Mouse (Mus musculus) cerebellum, adult 11-12 months (tissue): Measurements from ENCODE around the gene Igfbp1.

Experiments
- DNase-seq: peaks from one replicate; pipeline ENCODE4 v3.0.0; 2022

The Igfbp1 gene

GRCm38 (mm10) chr11:7234981-7235609 is 37.5 kb downstream of the Igfbp1 start:
- no peak for DNase-seq

DNA sequence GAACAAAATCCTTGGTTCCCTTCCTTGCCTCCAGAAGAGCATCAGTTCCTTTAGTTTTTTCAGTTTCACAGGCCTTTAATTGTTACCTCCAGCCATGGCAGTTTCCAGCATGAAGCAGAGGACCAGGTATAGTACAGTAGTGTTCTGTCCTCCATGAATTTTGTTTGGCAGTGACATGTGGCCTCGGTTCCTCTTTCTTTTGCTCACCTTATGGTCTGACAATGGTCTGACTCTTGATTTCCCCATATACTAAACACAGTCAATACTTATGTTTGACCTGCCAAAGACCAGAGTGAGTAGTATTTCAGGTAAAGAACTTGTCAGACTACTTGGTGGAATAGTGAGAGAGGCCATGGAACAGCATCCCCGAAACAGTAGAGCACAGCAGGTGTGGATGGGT is 39.2 kb downstream of the Igfbp1 start:
- no peak for DNase-seq

DNA sequence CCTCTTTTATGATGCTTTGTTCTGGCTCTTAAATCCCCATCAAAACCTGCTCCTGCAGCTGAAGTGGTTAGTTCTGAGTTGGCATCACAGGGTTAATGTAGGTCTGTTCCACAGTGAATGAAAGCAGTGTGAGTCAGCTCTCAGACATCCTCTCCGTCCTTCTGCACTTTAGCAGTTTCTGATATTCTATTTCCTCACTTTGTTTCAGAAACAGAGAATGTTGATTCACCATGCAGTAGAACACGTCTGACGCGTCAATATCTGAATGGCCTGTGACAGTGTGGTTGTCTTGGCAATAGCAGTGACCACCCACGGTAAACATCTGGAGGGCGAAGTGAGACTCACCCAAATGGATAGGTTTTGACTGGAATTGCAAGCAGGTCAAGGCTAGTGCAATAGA is 40.1 kb downstream of the Igfbp1 start:
- no peak for DNase-seq

GRCm38 (mm10) chr11:7238546-7238945 is 41.0 kb downstream of the Igfbp1 start:
- DNase-seq: no peak

DNA sequence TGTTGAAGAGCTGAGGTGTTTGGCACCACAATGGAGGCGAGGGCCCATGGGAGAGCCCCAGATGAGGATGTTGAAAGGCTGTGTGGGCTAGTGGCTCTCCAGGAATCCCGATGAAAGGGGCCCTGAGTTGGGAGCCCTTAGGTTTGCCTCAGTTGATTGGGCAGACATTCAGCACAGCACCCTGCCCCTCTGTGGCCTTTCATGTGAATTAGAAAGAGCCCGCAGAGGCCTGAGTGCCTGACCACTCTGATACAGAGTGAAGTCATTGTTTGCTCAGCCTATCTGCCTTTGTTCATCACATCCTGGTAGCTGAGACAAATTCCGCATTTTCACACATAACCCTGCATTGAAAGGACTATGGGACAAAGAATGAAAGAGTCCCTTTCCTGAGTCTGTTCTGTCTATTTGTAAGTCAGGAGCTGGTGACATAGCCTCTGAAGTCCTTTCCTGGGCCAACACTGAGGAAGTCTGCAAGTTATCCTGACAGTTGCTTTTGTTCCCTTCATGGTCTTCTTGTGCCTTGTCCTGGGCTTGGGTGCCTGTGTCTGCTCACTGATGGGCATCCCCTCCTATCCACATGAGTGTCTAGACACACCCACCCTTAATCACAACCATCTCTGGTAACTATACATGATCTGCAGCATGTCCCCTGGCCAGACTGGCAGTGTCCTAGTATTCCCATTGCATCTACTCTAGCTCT is 41.6 kb downstream of the Igfbp1 start:
- no peak for DNase-seq

DNA sequence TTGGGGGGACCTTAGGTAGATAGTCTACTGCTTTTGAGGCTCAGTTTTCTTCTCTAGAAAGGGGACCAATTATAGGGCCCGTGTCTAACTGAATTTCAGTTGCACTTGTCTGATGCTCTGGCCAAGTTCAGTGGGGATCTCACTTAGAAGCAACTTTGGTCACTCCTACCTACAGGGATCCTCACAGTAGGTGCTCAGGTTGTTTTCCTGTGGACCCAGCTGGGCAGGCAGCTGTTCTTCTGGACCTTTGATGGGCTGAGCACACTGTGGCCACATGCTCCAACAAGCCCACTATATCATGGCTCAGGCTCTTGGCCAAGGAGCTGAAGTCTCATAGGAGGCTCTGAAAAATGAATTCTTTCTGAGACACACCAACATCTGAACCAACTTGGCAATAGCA is 47.2 kb downstream of the Igfbp1 start:
- no peak for DNase-seq

DNA sequence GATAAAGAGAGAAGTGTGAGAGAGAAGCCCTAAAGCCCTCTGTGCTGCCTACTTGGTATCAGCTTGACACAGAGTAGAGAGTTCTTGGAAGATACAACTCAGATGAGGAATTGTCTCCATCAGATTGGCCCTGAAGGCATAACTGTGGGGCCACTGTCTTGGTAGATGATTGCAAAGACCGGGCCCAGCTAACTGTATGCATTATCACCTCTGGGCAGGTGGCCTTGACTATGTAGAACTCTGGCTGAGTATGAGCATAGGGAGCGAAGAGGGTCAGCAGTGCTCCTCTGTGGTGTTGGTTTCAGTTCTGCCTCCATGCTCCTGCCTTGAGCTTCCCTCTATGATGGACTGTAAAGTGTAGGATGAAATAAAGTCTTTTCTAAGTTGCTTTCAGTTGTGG is 52.8 kb downstream of the Igfbp1 start:
- no peak for DNase-seq

DNA sequence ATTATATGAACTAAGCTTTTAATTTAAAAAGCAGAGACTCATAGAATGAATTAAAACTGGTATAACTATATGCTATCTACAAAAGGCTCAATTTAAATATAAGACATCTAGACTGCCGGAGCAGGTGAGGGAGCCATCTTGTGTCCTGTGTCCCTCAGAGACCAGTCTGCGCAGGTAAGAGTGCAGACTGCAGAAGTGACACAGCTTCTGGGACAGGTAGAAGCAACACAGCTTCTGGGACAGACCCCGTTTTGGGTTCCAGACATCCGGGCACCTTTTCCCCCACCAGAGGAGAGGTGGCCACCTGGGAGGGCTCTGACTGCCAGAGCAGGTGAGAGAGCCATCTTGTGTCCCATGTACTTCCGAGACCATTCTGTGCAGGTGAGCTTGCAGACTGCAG is 53.3 kb downstream of the Igfbp1 start:
- DNase-seq: no peak
